Comparison of ENCODE assay signal across 8 mouse cellular contexts in the genomic region with DNA sequence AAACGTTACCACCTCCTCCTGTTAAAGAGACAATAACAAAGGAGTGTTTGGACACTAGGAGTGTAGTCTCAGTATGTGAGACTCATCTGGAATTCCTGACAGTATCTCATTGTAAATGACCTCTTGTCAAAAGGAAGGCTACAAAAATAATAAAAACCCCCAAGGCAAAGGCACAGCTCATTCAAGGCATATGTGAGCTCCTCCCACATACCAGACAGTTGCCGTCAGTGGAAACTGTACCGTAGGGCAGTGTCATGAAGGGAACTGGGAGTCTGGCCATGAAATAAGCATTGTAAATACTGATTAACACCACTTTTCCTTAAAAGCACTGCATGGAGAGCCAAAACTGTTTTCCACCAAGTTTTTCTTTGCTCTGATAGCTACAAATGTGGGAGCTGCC. TPM values are rescaled to one million over a fixed set of nuclear protein-coding genes. Genes with fewer than 3 reads are reported as not detected.
DNase-seq lines count a peak whose midpoint lies in the region; ATAC-seq and TF ChIP-seq lines count a peak whose summit lies in the region.

No protein-coding gene starts in this region.

- TF ChIP-seq CTCF in layer of hippocampus, adult 2 months (conservative IDR thresholded peaks at IDR 0.05) = no peak
- TF ChIP-seq CTCF in liver, embryonic 14.5 days (IDR thresholded peaks at IDR 0.05; ENCODE audit: low read depth) = no peak

- no peaks in the 10 kb centered on the region for H3K9me3 ChIP-seq in embryonic facial prominence, embryonic 12.5 days
- no peaks in the 10 kb centered on the region for H3K9me3 ChIP-seq in hindbrain, embryonic 16.5 days (ENCODE audit: control insufficient read depth, low read length)
- no peaks in the 10 kb centered on the region for H3K9me3 ChIP-seq in liver, embryonic 14.5 days (ENCODE audit: control insufficient read depth, low read length)

- no peak overlapping the region for H3K4me2 ChIP-seq in embryonic facial prominence, embryonic 12.5 days (replicated peaks)
- H3K4me2 ChIP-seq in hindbrain, embryonic 16.5 days (ENCODE audit: low read length) = no peak overlapping the region
- peak overlapping the region; percentile 16 for H3K4me2 ChIP-seq in liver, embryonic 14.5 days (ENCODE audit: low read depth)

- 15% methylated on average over 3 of the region's 3 CpGs for WGBS in embryonic facial prominence, embryonic 12.5 days
- WGBS in hindbrain, embryonic 16.5 days = 18% methylated on average over 3 of the region's 3 CpGs
- 60% methylated on average over 3 of the region's 3 CpGs for WGBS in liver, embryonic 14.5 days (ENCODE audit: insufficient replicate concordance)

- peak overlapping the region; percentile 28 for H3K27ac ChIP-seq in layer of hippocampus, adult 2 months
- H3K27ac ChIP-seq in embryonic facial prominence, embryonic 12.5 days = 0 out of 2 replicates have a peak overlapping the region, but pooled peaks have one; percentile 54
- 0 out of 2 replicates have a peak overlapping the region, but pooled peaks have one; percentile 5 for H3K27ac ChIP-seq in hindbrain, embryonic 16.5 days (ENCODE audit: low read depth, low read length)
- no peak overlapping the region for H3K27ac ChIP-seq in liver, embryonic 14.5 days

- no peak for TF ChIP-seq EP300 in liver, embryonic 14.5 days (IDR thresholded peaks at IDR 0.05; ENCODE audit: low read depth)

- H3K4me3 ChIP-seq in layer of hippocampus, adult 2 months = no peak overlapping the region
- no peak overlapping the region for H3K4me3 ChIP-seq in embryonic facial prominence, embryonic 12.5 days
- H3K4me3 ChIP-seq in hindbrain, embryonic 16.5 days (ENCODE audit: low read length) = no peak overlapping the region
- H3K4me3 ChIP-seq in liver, embryonic 14.5 days (ENCODE audit: insufficient read depth in 1 of 2, low read depth in 2 of 2, low read length in 2 of 2) = no peak overlapping the region

- H3K27me3 ChIP-seq in embryonic facial prominence, embryonic 12.5 days = no peaks in the 10 kb centered on the region
- H3K27me3 ChIP-seq in hindbrain, embryonic 16.5 days (replicated peaks; ENCODE audit: control insufficient read depth, insufficient read depth, low read length) = no peaks in the 10 kb centered on the region
- no peaks in the 10 kb centered on the region for H3K27me3 ChIP-seq in liver, embryonic 14.5 days (ENCODE audit: control insufficient read depth, insufficient read depth, low read length)

- H3K36me3 ChIP-seq in embryonic facial prominence, embryonic 12.5 days = 0 out of 2 replicates have a peak, but pooled peaks cover 4% of the 10 kb centered on the region
- H3K36me3 ChIP-seq in hindbrain, embryonic 16.5 days (ENCODE audit: control insufficient read depth, insufficient read depth, low read length) = no peaks in the 10 kb centered on the region
- H3K36me3 ChIP-seq in liver, embryonic 14.5 days (replicated peaks; ENCODE audit: control insufficient read depth, insufficient read depth, low read depth) = no peaks in the 10 kb centered on the region

- no peak for ATAC-seq in embryonic facial prominence, embryonic 12.5 days (ENCODE audit: insufficient number of reproducible peaks, insufficient read depth, low FRiP score, low TSS enrichment)
- no peak for ATAC-seq in hindbrain, embryonic 16.5 days
- ATAC-seq in liver, embryonic 14.5 days (ENCODE audit: insufficient read depth) = no peak

- H3K9ac ChIP-seq in embryonic facial prominence, embryonic 12.5 days = no peak overlapping the region
- no peak overlapping the region for H3K9ac ChIP-seq in hindbrain, embryonic 16.5 days (ENCODE audit: low read depth, low read length)
- H3K9ac ChIP-seq in liver, embryonic 14.5 days (replicated peaks) = no peak overlapping the region

- peaks cover 27% of the 10 kb centered on the region for H3K4me1 ChIP-seq in embryonic facial prominence, embryonic 12.5 days
- H3K4me1 ChIP-seq in hindbrain, embryonic 16.5 days (ENCODE audit: control insufficient read depth, insufficient read depth, low read depth, low read length) = peaks cover 23% of the 10 kb centered on the region
- H3K4me1 ChIP-seq in liver, embryonic 14.5 days (replicated peaks; ENCODE audit: control insufficient read depth in 2 of 2, insufficient read depth in 2 of 2, low read length in 1 of 2) = peaks cover 0 to 38% of the 10 kb centered on the region in 2 experiments

- DNase-seq in layer of hippocampus, adult 2 months (ENCODE audit: low spot score in 2 of 2) = peak in 1 of 2 experiments; percentile 57
- DNase-seq in layer of hippocampus, postnatal 25 days (ENCODE audit: extremely low spot score in 1 of 2, low spot score in 1 of 2) = no peak
- no peak for DNase-seq in liver, embryonic 14.5 days (ENCODE audit: low read depth in 3 of 3, low spot score in 3 of 3)
- DNase-seq in spleen, adult 12 weeks (ENCODE audit: low spot score) = no peak
- no peak for DNase-seq in cerebellum, postnatal 36 days
- no peak for DNase-seq in left cerebral cortex, adult 8-10 months (ENCODE audit: low spot score in 2 of 2)

RNA-seq across cellular contexts. Expression of gene Sgms1, which starts 43.3 kb away (rescaled TPM):
- 10 to 100 TPM; 53.9 to 59.6 TPM for total RNA-seq in layer of hippocampus, adult 2 months (2021)
- total RNA-seq in layer of hippocampus, postnatal 25 days (2021) = 10 to 100 TPM; 37.0 to 45.7 TPM
- polyA plus RNA-seq in embryonic facial prominence, embryonic 12.5 days (2016; fragmentation: Nextera tagmentation; extraction: Ambion mirVana) = 27.0 and 28.9 TPM in 2 replicates
- polyA plus RNA-seq in hindbrain, embryonic 16.5 days (2015; fragmentation: Nextera tagmentation; extraction: Ambion mirVana) = 21.7 and 22.9 TPM in 2 replicates
- polyA plus RNA-seq in liver, embryonic 14.5 days (2012; rRNA removed) = 11.0 and 17.3 TPM in 2 replicates
- 19.2 and 21.7 TPM in 2 replicates for polyA plus RNA-seq in liver, embryonic 14.5 days (2014; fragmentation: Nextera tagmentation; extraction: Ambion mirVana)
- 10 to 100 TPM; 47.5 to 60.8 (median 52.4) TPM for total RNA-seq in left cerebral cortex, adult 8-10 months (2022)
